Mouse (Mus musculus): ENCODE measurements around the gene Mon1a.

Gene Mon1a

GRCm38 (mm10) chr9:107950460-107951355, 62.8 kb downstream of the Mon1a start:
- DNase-seq, result peak; percentile 72 to 82
